Mouse (Mus musculus) cerebellum, postnatal 14 days (tissue): ENCODE measurements around the gene Ptprn2.

ENCODE experiments used
- DNase-seq, 2 experiments: peaks; one replicate each; pipeline ENCODE4 v3.0.0; 2021; ENCODE audit warnings: mixed read lengths in 2 of 2

The Ptprn2 gene

GRCm38 (mm10) chr12:116653684-116654083, 168.2 kb downstream of the Ptprn2 start:
- DNase-seq = peak in 1 of 2 experiments; percentile 18

- peak; percentile 55 to 68 for DNase-seq
Observed at GRCm38 (mm10) chr12:116660076-116660475, 174.6 kb downstream of the Ptprn2 start.

- no peak for DNase-seq
Observed at GRCm38 (mm10) chr12:116661018-116661417, 175.5 kb downstream of the Ptprn2 start.

- no peak for DNase-seq
Observed at GRCm38 (mm10) chr12:116677701-116678100, 192.2 kb downstream of the Ptprn2 start.

- DNase-seq = no peak
Observed at GRCm38 (mm10) chr12:116689832-116690231, 204.3 kb downstream of the Ptprn2 start.

GRCm38 (mm10) chr12:116709535-116709934, 224.0 kb downstream of the Ptprn2 start:
- DNase-seq = no peak

- DNase-seq = no peak
Observed at GRCm38 (mm10) chr12:116710716-116711115, 225.2 kb downstream of the Ptprn2 start.

GRCm38 (mm10) chr12:116711133-116711532, 225.6 kb downstream of the Ptprn2 start:
- no peak for DNase-seq

- DNase-seq = no peak
Observed at GRCm38 (mm10) chr12:116713096-116713495, 227.6 kb downstream of the Ptprn2 start.

- DNase-seq = no peak
Observed at GRCm38 (mm10) chr12:116721062-116721461, 235.5 kb downstream of the Ptprn2 start.

GRCm38 (mm10) chr12:116740141-116740540, 254.6 kb downstream of the Ptprn2 start:
- DNase-seq = peak in 1 of 2 experiments; percentile 20

- DNase-seq = no peak
Observed at GRCm38 (mm10) chr12:116741300-116741699, 255.8 kb downstream of the Ptprn2 start.

GRCm38 (mm10) chr12:116746401-116746800, 260.9 kb downstream of the Ptprn2 start:
- DNase-seq = no peak

- peak; percentile 64 to 66 for DNase-seq
Observed at GRCm38 (mm10) chr12:116752784-116753183, 267.3 kb downstream of the Ptprn2 start.

- no peak for DNase-seq
Observed at GRCm38 (mm10) chr12:116763961-116764360, 278.4 kb downstream of the Ptprn2 start.

GRCm38 (mm10) chr12:116770911-116771310, 285.4 kb downstream of the Ptprn2 start:
- DNase-seq = no peak

GRCm38 (mm10) chr12:116771493-116771892, 286.0 kb downstream of the Ptprn2 start:
- DNase-seq = no peak

- peak in 1 of 2 experiments; percentile 14 for DNase-seq
Observed at GRCm38 (mm10) chr12:116772081-116772566, 286.6 kb downstream of the Ptprn2 start.

- DNase-seq = no peak
Observed at GRCm38 (mm10) chr12:116773344-116773743, 287.8 kb downstream of the Ptprn2 start.

GRCm38 (mm10) chr12:116776447-116776846, 290.9 kb downstream of the Ptprn2 start:
- no peak for DNase-seq

- no peak for DNase-seq
Observed at GRCm38 (mm10) chr12:116778095-116779090, 292.9 kb downstream of the Ptprn2 start.

GRCm38 (mm10) chr12:116780419-116780818, 294.9 kb downstream of the Ptprn2 start:
- DNase-seq = no peak

- no peak for DNase-seq
Observed at GRCm38 (mm10) chr12:116785731-116786130, 300.2 kb downstream of the Ptprn2 start.

GRCm38 (mm10) chr12:116788346-116788745, 302.8 kb downstream of the Ptprn2 start:
- DNase-seq = no peak
